Mouse (Mus musculus) brain, adult 2 months (tissue): ENCODE measurements around the gene Rgs3.

Source experiments
- DNase-seq: peaks from one replicate; pipeline ENCODE4 v3.0.0; 2011; ENCODE audit warnings: low read depth, low spot score

Gene Rgs3

DNA sequence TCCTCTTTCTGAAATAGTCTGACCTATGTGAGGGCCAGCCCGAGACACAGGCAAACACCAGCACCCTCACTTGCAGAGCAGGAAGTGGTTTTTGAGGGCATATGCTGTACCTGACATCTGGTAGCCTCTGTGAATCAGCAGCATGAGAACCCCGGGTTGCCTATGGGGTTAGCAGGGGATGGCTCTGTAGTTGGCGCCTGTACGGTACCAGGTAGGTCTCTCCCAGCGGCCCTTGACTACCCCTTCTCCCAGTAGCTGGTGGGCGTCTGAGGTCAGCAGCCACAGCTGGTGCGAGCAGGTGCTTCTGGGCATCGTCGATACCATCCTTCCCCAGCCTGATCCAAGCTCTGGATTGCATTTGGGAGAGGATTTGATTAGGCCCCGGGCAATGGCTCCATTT, 125.6 kb downstream of the Rgs3 start:
- no peak for DNase-seq

GRCm38 (mm10) chr4:62686769-62687168, 127.1 kb downstream of the Rgs3 start:
- DNase-seq: no peak

GRCm38 (mm10) chr4:62688142-62688541, 128.5 kb downstream of the Rgs3 start:
- no peak for DNase-seq

- DNase-seq: no peak
These were observed 131.3 kb downstream of the Rgs3 start for GRCm38 (mm10) chr4:62690997-62691396.

- DNase-seq: no peak
These were observed 132.0 kb downstream of the Rgs3 start for GRCm38 (mm10) chr4:62691625-62692024.

DNA sequence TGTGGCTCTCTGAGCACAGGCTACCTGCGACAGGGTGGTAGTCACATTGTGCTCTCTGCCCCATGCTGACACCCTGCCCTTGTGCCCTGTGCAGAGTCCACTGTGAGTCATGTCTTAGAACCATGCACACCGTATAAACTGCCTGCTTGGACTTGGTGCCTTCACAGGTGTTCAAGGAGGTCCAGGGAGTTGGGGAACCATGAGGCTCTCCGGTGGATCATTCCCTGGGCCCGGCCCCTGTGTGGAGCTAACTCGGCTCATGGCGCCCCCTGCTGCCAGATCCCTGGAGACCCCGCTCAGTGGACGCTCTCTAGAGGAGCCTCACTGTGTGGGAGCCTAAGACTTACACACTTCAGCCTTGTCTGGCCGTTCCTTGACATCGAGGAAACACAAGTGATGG, 134.2 kb downstream of the Rgs3 start:
- no peak for DNase-seq

- no peak for DNase-seq
These were observed 135.2 kb downstream of the Rgs3 start for GRCm38 (mm10) chr4:62694703-62695439.

- DNase-seq: no peak
These were observed 135.9 kb downstream of the Rgs3 start for GRCm38 (mm10) chr4:62695523-62695922.

GRCm38 (mm10) chr4:62695946-62696345, 136.3 kb downstream of the Rgs3 start:
- DNase-seq: peak; percentile 94

DNA sequence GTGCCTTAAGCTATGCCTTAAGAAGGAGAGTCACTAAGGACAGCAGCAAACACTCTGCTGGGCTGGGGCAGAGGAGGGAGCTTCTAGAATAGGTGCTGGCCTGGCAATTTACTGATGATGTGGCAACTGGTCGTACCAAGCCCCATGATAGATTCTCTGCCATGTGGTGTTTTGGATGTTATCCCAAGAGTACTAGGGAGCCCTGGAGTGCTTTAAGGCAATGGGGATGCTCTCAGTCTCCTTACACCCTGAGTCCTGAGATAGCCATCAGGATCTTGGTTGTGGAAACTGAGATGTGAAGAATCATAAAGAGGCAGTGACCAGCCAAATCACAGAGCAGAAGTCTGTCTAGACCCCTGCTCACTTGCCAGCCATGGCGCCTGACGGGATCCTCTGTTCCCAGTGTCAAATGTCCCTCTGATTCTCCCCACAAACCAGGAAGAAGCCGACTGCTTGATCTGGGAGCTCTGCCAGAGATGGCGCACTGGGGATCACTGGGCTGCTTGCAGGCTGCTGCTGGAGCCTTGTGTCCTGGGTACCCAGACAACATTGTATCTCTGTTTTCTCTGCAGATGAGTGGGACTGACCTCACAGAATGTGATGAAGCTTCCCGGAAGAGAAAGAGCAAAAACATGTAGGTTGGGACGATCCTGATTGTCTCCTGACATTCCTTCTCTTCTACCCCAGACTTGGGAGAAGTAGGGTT, 137.2 kb downstream of the Rgs3 start:
- DNase-seq: peak; percentile 90

DNA sequence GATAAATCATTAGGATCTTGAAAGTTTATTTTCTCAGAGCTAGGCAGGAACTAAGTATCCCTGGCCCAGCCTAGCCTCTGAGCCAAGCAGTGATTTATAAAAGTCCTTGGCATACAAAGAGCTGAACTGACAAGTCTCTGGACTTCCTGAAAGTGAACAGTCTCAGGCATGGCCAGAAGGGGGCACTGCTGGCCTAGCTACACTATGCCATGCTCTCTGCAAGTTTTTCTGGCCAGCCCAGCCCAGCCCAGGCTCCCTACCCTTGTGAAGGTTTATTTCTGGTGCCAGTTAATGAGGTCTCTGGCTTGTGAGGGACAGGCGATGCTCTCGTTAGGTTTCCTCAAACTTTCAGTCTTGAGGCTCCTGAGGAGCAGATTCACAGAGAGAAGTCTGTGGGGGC, 137.8 kb downstream of the Rgs3 start:
- peak; percentile 96 for DNase-seq

GRCm38 (mm10) chr4:62698521-62698920, 138.9 kb downstream of the Rgs3 start:
- no peak for DNase-seq

DNA sequence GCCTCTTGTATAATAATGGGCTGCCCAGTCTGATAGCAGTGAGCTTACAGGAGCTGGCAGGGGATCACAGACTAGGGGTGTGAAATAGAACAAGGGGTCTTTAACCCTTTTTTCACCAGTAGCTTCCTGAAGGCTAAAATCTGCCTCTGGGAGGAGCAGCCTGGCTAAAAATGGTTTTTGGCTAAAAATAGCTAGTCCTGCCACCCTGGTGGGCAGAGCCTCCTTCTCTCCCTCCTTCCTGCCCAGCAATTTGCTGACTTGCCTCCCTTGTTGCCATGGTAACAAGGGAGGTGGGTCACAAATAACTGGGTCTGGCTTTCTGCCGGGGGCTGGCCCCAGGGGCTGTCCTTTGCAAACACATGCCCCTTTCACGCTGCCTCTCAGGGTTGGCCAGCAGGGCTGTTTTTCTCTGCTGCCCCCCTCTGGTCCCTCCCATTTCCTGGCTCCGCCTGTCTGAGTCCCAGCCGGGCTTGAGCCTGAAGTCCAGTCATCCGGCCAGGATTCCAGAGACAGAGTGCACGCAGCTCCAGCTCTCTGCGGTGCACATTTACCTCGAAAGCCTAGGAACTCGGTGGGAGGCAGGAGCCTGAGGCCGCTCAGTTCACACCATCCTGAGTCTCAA, 139.7 kb downstream of the Rgs3 start:
- DNase-seq: peak; percentile 96

DNA sequence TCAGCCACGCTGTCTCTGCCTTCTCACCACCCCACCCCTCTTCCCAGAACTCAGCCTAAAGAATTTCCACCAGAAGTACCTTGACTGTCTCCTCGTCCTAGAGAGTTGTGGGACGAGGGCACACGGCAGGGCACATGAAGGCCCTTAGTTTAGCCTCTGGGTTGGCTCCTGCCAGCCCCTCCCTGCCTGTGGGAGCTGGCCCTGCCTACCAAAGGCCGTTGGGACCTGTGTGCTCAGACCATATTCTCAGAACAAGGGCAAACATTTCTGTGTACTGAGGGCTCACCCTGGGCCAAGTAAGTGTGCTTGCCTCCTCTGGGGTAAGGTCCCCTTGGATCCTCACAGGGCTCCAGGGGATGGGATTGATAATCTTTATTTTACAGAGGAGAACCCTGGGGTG, 140.8 kb downstream of the Rgs3 start:
- no peak for DNase-seq

DNA sequence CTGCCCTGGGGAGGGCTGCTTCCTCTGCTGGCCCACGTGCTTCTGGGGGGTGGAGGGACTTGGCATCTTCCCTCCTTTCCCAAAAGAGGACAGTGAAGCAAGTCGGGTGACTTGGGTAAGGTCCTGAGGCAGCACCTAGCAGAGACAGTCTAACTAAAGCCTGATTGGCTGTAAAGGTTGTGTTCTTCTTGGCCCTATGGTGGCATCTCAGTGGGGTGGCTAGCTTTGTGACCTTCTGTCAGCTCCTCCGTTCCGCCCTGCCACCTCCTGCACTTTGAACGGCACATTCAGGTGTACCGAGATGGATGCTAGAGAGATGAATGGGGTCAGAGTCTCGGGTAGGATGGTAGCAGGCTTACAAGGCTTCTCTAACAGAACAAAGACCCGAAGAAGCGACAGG, 143.5 kb downstream of the Rgs3 start:
- DNase-seq: no peak

- DNase-seq: no peak
These were observed 144.6 kb downstream of the Rgs3 start for GRCm38 (mm10) chr4:62704204-62704603.

DNA sequence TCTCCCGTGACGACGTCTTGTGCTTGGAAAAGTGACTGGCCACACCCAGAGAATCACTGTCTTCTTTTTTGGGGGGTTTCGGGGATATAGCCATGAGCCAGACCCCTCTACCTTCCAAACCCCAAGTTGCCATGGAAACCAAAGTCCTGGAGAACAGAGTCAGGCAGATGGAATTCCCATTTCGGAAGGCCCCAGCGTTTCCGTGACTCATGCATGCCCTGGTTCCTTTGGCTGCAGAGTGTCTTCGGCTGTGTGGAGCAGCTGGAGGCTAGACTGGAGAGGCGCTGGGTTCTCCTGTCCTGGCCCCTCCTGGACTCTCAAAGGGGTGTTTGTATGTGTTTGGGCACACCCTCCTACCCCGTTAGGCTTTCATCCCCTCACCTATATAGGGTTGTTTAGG, 145.4 kb downstream of the Rgs3 start:
- peak; percentile 72 for DNase-seq

DNA sequence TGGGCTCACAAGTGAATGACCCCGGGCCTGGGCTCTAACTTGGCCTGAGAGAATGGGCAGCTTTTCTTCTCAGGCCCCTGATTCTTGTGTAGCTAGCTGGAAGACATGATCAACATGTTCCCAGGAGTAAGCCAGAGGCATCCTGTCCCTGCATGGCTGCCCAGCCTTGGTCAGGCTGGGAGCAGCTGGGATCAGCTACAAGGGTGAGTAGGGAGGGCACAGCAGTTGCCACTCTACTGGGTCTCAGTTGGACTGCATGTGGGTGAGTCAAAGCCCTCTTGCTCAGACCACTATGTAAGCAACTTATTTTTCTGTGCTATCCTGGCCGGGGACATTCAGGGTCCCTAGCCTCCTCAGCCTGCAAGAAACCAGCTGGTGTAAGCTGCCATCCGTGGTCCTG, 146.1 kb downstream of the Rgs3 start:
- no peak for DNase-seq

GRCm38 (mm10) chr4:62708084-62708483, 148.4 kb downstream of the Rgs3 start:
- peak; percentile 63 for DNase-seq

DNA sequence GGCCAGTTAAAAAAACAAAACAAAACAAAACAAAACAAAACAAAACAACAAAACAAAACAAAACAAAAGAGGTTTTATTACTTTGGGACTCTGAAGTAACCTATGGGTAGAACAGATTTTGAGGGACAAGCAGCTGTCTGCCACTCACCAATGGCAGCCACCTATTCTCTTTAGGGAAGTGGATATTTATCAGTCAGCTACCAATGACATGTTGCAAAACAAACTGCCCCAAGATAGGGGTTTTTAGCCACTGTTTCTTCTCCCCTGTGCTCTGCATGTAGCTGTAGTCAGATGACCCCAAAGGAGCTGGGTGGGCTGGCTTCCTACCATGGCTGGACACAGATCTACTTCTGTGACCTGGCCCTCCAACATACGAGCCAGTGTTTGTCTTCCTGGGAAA, 149.3 kb downstream of the Rgs3 start:
- DNase-seq: no peak

DNA sequence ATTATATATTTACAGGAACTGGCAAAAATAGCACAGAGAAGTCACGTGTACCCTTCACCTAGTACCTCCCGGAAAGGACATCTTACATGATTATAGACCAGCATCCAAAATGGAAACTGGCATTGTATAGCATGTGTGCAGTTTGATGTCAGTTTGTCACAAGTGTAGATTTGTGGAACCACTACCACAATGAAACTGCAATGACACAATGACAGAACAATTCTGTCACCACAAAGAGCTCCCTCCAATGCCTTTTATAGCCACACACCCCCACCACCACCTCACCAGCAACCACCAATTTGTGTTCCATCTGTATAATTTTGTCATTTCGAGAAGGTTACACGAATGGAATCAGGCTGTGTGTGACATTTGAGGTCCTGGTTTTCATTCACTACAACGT, 149.8 kb downstream of the Rgs3 start:
- DNase-seq: no peak

GRCm38 (mm10) chr4:62711159-62711558, 151.5 kb downstream of the Rgs3 start:
- DNase-seq: no peak

DNA sequence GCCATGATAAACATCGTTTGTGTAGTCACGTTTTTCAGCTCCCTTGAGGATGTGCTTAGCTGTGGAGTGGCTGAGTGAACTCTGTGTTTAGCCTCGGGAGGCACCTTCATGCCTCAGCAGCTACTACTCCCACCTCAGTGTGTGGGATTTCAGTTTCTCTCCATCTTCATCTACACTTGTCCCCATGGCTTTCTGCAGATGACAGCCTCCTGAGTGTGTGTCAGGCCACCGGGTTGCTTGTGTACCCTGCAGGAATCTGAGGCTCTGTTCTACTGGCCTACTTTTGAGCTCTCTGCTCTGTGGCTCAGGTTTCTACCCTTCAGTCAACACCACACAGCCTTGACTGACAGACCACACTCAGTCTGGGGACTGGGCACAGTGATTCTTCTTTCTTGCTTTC, 151.9 kb downstream of the Rgs3 start:
- DNase-seq: no peak
